Mouse (Mus musculus): ENCODE measurements around the gene Rarres1. TPM values are rescaled to one million over a fixed set of nuclear protein-coding genes. Genes with fewer than 3 reads are reported as not detected.

Rarres1 gene
- total RNA-seq (2021): 1 to 10 TPM in 1 of 2 experiments, under 1 TPM in 1; 0.26 to 1.1 TPM
- long read RNA-seq, experiment 1: 0 reads
- long read RNA-seq, experiment 2: 0 reads

DNA sequence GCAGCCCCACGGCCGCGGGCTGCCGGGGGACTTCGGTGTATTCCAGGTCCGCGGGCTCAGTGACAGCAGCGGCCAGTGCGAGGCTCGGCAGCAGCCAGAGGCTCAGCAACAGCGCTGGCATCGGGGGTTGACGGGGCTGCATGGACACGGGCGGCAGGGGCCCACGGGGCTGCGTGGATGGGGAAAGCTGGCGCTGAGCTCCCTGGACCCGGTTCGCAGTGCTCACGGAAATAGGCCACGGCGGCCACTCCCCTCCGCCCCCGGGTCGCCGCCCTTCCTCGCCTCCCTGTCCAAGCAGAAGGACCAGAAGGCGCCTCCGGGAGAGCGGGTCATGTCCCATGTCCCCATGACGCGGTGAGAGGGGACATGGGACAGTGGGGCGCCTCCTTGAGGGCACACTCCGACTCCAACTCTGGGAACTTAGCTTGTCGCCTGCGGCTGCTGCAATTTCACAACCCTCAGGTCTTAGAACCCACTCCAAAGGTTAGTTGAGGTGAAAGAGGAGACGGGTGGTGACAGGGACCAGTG lies at the start of gene Rarres1:
TSS of gene Rarres1 (minus strand) at position 250 of the 528 bp plus-strand sequence.
- DNase-seq: peak; percentile 27 to 44

DNA sequence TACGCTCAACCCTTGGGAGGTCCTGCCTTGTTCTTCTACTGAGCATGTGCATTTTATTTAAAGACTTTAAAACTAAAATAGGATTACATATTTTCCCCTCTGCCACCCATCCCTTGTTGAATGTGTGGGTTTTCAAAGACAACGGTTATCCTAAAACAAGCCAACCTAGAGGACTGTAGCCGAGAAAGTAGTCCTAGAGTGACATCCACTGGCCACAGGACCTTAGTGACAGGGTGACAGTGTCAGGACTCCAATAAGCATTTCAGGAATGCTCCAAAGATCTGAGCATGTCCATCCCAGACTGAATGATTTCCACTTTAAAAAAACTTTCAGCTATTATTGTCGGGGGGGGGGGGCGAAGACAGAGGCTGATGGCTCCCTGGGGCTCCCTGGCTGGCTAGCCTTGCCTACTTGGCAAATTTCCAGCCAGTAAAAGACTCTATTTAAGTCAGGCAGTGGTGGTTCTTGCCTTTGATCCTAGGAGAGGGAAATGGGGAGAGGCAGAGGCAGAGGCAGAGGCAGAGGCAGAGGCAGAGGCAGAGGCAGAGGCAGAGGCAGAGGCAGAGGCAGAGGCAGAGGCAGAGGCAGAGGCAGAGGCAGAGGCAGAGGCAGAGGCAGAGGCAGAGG lies 49.5 kb upstream of the Rarres1 start:
- peak in 1 of 2 experiments; percentile 11 for DNase-seq

- no peak for DNase-seq
These were observed 42.5 kb upstream of the Rarres1 start for GRCm38 (mm10) chr3:67557718-67558354.

GRCm38 (mm10) chr3:67557200-67557651 lies 41.9 kb upstream of the Rarres1 start:
- DNase-seq: no peak

- DNase-seq: no peak
These were observed 39.9 kb upstream of the Rarres1 start for GRCm38 (mm10) chr3:67555211-67555610.

DNA sequence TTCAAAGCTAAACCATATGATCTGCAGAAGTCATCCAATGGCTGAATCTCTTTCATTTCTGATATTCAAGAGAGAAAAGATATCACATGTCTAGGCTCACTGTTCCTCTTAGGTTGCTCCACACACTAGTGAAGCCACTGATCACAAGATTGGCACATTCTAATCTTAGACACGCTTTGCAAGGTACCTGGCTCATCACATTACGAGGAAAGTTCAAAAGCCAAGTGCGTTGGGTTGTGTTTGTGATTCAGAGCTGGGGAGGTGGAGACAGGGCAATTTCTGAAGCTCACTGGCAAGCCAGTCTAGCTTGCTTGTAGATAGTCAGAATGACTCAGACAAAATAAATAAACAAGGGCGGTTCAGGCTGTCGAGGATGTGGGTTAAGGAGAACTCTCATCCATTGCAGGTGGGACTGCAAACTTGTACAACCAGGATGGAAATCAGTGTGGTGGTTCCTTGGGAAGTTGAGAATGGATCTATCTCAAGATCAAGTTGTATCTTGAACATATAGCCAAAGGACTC lies 38.7 kb upstream of the Rarres1 start:
- no peak for DNase-seq

- DNase-seq: peak in 1 of 2 experiments; percentile 5
These were observed 38.0 kb upstream of the Rarres1 start for GRCm38 (mm10) chr3:67553281-67553680.

- DNase-seq: no peak
These were observed 35.9 kb upstream of the Rarres1 start for GRCm38 (mm10) chr3:67551193-67551592.

DNA sequence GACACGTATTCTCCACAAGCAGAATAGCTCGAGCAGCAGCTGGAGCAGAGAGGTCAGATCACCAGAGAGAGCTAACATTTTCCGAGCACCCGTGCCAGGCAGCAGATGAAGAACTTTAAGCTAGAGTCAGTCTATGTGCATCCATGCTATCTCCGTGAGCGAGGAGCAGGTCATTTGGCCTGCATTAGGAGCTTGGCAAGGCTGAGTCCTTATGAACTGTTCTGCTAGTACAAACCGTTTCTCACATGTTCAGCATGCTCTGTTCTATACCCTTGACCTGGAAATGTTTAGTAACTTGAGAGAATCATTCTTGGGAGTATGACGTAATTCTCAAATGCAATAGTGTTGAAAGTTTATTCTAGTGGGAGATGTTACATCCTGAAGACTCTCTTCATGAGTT lies 28.3 kb upstream of the Rarres1 start:
- peak; percentile 5 to 6 for DNase-seq

DNA sequence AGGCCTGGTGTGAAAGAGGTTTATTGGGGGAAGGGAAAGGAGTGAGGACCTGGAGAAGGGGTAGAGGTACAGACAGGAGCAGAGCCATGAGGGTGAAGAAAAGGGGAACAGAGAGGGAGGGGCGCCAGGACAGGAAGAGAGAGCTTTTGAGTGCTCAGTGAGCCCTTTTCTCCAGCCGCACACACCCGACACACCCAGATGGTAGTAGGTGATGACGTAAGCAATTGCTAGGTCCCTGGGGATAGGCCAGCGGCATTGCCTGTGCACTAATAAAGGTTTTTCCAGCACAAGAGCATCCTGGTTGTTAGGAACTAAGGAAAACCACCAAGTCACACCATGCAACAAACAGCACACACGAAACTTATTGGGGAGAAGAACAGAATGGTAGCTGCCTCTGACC lies 9.4 kb upstream of the Rarres1 start:
- no peak for DNase-seq

GRCm38 (mm10) chr3:67522709-67523108 lies 7.4 kb upstream of the Rarres1 start:
- DNase-seq: peak; percentile 10 to 19

GRCm38 (mm10) chr3:67520568-67521143 lies 5.3 kb upstream of the Rarres1 start:
- DNase-seq: no peak

DNA sequence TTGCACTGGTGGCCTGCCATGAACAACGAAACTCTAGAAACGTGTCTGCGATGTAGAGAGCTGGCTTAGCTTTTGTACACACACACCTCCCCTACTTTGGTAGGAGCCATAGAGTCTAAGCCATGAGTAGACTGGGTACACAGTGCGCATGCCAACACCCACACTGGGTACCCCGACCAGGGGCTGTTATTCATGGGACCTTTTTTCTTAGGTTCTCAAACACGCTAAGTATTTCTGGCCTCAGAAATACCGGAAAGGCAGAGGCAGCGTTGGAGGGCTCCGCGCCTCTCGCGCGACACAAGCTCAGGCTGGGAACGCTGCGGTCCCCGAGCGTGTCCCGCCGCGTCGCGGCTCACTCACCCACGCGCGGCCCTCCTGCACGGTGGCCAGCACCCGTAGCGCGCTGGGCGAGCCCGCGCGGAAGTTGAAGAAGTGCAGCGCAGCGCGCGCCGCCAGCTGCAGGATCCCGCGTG lies 486 bp downstream of the Rarres1 start:
- peak in 1 of 2 experiments; percentile 26 for DNase-seq

- DNase-seq: peak; percentile 79 to 80
These were observed 2.5 kb downstream of the Rarres1 start for GRCm38 (mm10) chr3:67512807-67513206.

DNA sequence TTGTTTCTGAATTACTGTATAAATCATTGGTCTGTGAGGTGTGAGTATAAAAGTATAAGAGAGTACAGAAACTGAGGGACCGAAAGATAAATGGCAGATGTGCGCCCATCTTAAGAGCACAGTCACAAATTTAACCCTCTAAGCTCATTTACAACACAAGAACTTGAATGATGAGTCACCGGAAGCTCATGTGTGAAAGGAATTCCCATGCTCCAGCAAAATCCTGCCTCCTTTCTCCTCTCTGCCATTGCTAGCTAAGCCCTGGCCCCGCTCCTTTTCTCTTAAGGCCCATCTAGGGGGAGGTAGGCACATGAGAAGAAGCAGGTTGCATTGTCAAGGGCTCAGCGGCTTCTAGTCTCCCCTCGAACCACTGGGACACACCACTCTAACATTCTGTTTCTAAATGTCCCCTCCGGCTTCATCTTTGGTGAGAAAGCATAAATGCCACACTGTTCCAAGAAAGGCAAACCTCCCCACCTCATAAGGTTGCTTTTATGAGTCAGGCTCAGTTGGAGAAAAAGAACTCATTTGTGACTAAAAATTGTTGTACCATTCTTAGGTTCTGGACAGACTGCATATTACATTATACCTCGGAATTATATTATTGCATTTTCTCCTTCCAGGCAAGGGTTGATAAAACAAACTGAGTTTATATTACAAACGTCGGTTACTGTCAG lies 7.0 kb downstream of the Rarres1 start:
- DNase-seq: no peak

DNA sequence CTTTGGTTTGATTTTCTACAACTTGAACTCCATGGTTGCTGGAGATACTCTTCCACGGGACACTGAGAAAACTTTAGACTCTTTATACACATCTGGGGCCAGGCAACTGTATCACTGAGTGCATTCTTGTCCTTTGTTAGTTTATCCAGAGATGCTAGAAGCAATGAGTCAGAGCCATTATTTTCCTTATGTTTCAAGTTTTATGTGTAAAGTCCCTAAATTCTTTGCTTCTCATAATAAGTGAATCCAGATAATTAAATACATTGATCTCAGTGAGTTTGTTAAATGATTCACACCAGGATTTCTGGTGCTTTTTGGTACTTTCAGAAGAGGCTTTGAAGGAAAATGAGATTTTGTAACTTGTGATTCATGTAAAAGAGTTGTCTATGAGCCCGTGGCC lies 10.0 kb downstream of the Rarres1 start:
- no peak for DNase-seq

- DNase-seq: no peak
These were observed 11.4 kb downstream of the Rarres1 start for GRCm38 (mm10) chr3:67503878-67504277.

DNA sequence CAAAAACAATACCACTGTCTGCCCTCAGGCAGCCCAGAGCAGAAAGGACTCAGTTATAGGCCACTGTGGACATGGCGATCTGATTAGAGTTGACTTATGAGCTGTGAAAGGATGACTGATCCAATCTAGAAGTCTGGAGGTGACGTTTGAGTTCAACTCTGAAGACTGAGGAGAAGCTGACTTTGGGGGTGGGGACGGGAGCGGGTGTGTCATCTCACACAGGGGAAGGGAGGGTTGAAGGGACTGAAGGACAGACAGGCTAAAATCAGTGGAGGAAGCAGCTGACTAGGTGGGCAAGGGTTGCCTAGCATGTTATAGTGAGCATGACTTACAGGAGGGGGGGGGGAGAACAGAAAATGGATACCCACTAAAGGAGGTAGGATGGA lies 15.9 kb downstream of the Rarres1 start:
- DNase-seq: no peak

- DNase-seq: no peak
These were observed 16.4 kb downstream of the Rarres1 start for GRCm38 (mm10) chr3:67498773-67499405.

DNA sequence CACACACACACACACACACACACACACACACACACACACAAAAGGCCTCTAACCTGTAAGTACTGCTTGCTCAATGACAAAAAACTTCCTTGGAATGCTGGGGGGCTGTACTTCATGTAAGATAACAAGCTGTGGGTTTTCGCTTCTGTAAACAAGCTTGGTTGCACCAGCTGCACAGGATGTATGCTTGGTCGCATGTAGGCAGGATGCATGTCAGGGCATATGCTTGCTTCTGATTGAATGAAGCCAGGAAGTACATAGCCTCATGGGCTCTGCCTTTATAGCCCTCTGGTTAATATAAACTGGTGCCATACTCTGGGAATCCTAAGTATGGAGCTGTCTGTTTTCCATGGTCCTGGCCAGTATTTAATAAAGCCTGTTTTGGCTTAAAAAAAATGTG lies 17.3 kb downstream of the Rarres1 start:
- no peak for DNase-seq

DNA sequence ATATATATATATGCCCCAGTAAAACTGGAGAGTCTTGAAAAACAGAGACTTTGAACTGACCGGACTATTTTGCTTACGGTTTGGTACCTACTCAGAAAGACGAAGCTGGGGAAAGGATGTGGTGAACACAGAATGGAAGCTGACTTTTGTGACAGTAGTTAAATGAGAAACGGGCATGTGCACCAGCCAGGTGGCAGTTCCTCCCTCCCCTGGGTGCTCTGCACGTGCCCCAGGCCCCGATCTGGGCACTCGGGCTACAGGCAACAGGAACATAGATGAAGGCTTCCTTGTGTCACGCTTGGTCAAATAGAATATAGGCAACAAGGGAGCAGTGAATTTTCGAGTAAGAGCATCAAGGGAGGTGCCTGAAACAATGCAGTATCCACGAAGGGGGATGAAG lies 19.0 kb downstream of the Rarres1 start:
- DNase-seq: no peak

GRCm38 (mm10) chr3:67493132-67493531 lies 22.2 kb downstream of the Rarres1 start:
- DNase-seq: no peak
